Mouse (Mus musculus) splenic B cell, adult 2 months (primary cell): ENCODE measurements around the gene Olfr629.
"Not testable (repeated sequence)": the region's sequence is repeated elsewhere in the genome, so short reads cannot be mapped to it uniquely, and the experiment has no call there.

Source experiments
- DNase-seq: peaks from one replicate; pipeline ENCODE4 v3.0.0-alpha.2; 2011; ENCODE audit warnings: low read depth, low spot score
- H3K27me3 ChIP-seq: 2 replicates; pipeline ENCODE4 v1.6.1; 2012; ENCODE audit warnings: mild to moderate bottlenecking, low read length, moderate library complexity, mixed read lengths; ENCODE audit not compliant: control insufficient read depth, poor library complexity, insufficient read depth, severe bottlenecking
- H3K36me3 ChIP-seq: 2 replicates; pipeline ENCODE4 v1.6.1; 2012; ENCODE audit warnings: mild to moderate bottlenecking, low read length, moderate library complexity, mixed read lengths; ENCODE audit not compliant: control insufficient read depth, poor library complexity, insufficient read depth, severe bottlenecking

Gene Olfr629

GRCm38 (mm10) chr7:103744843-103745242 is at the start of gene Olfr629:
Olfr629 (minus strand) TSS chr7:103744943.
- no peaks in the 10 kb centered on the region for H3K36me3 ChIP-seq
- DNase-seq = no peak

GRCm38 (mm10) chr7:103792669-103793388 is 48.1 kb upstream of the Olfr629 start:
- Histone ChIP-seq H3K36me3 (no peaks in the 10 kb centered on the region), H3K27me3 (no peaks in the 10 kb centered on the region)
- peak; percentile 70 for DNase-seq

More at GRCm38 (mm10) chr7:103744843-103745242, at the start of gene Olfr629:
- H3K27me3 ChIP-seq = no peaks in the 10 kb centered on the region

GRCm38 (mm10) chr7:103791721-103792120 is 47.0 kb upstream of the Olfr629 start, which contains the start of gene Olfr67:
Olfr67 (minus strand) TSS chr7:103791821.
- DNase-seq = no peak
- Histone ChIP-seq H3K27me3 (no peaks in the 10 kb centered on the region), H3K36me3 (no peaks in the 10 kb centered on the region)

GRCm38 (mm10) chr7:103779598-103779997 is 34.9 kb upstream of the Olfr629 start, which contains the start of gene Olfr68:
Olfr68 (minus strand) TSS chr7:103779698.
- Histone ChIP-seq H3K27me3 (no peaks in the 10 kb centered on the region; the same call in 1 of the 2 replicates), H3K36me3 (no peaks in the 10 kb centered on the region)
- no peak for DNase-seq

GRCm38 (mm10) chr7:103777652-103778051 is 32.9 kb upstream of the Olfr629 start:
- not testable (repeated sequence) for DNase-seq, H3K27me3 ChIP-seq, H3K36me3 ChIP-seq

GRCm38 (mm10) chr7:103771494-103771893 is 26.8 kb upstream of the Olfr629 start, which contains the start of gene Olfr69:
Olfr69 (minus strand) TSS chr7:103771594.
- Histone ChIP-seq H3K36me3 (no peaks in the 10 kb centered on the region), H3K27me3 (no peaks in the 10 kb centered on the region)
- no peak for DNase-seq

GRCm38 (mm10) chr7:103767687-103768086 is 22.9 kb upstream of the Olfr629 start:
- H3K27me3 ChIP-seq, DNase-seq, H3K36me3 ChIP-seq: not testable (repeated sequence)

GRCm38 (mm10) chr7:103762212-103762611 is 17.5 kb upstream of the Olfr629 start:
- not testable (repeated sequence) for H3K36me3 ChIP-seq, H3K27me3 ChIP-seq
- peak; percentile 55 for DNase-seq

- no peaks in the 10 kb centered on the region for H3K36me3 ChIP-seq
- no peaks in the 10 kb centered on the region for H3K27me3 ChIP-seq
- no peak for DNase-seq
Observed at GRCm38 (mm10) chr7:103757233-103757632, 12.5 kb upstream of the Olfr629 start, which contains the start of gene Olfr630. Olfr630 (minus strand) TSS chr7:103757333.

- no peaks in the 10 kb centered on the region for H3K36me3 ChIP-seq
- DNase-seq = no peak
- no peaks in the 10 kb centered on the region for H3K27me3 ChIP-seq
Observed at GRCm38 (mm10) chr7:103730074-103730473, 14.7 kb downstream of the Olfr629 start, which contains the start of gene Olfr628. Olfr628 (plus strand) TSS chr7:103730374.

GRCm38 (mm10) chr7:103716398-103716797 is 28.3 kb downstream of the Olfr629 start:
- not testable (repeated sequence) for H3K36me3 ChIP-seq, H3K27me3 ChIP-seq, DNase-seq

- no peaks in the 10 kb centered on the region for H3K36me3 ChIP-seq
- no peaks in the 10 kb centered on the region; the same call in 1 of the 2 replicates for H3K27me3 ChIP-seq
- no peak for DNase-seq
Observed at GRCm38 (mm10) chr7:103714371-103714770, 30.4 kb downstream of the Olfr629 start, which contains the start of gene Olfr243. Olfr243 (plus strand) TSS chr7:103714671.

- Histone ChIP-seq H3K27me3 (no peaks in the 10 kb centered on the region; the same call in 1 of the 2 replicates), H3K36me3 (no peaks in the 10 kb centered on the region)
- DNase-seq = peak; percentile 59
Observed at GRCm38 (mm10) chr7:103712024-103712423, 32.7 kb downstream of the Olfr629 start.

GRCm38 (mm10) chr7:103699469-103699868 is 45.3 kb downstream of the Olfr629 start:
- Histone ChIP-seq H3K36me3 (no peaks in the 10 kb centered on the region), H3K27me3 (no peaks in the 10 kb centered on the region)
- DNase-seq = no peak
